Mouse (Mus musculus) right cerebral cortex, postnatal 14 days (tissue): ENCODE measurements around the gene Ifi205.
"Not testable (repeated sequence)": the region's sequence is repeated elsewhere in the genome, so short reads cannot be mapped to it uniquely, and the experiment has no call there.

Experiments
- DNase-seq: peaks from one replicate; pipeline ENCODE4 v3.0.0; 2022

Ifi205 gene

GRCm38 (mm10) chr1:174031698-174032097, at the start of gene Ifi205:
Gene Ifi205 (minus strand): TSS chr1:174031810.
- DNase-seq = no peak

- no peak for DNase-seq
Observed at GRCm38 (mm10) chr1:174066305-174066704, 34.7 kb upstream of the Ifi205 start, which contains the start of gene Olfr430. Gene Olfr430 (plus strand): TSS chr1:174066605.

GRCm38 (mm10) chr1:174055248-174055647, 23.6 kb upstream of the Ifi205 start:
- DNase-seq = no peak

- no peak for DNase-seq
Observed at GRCm38 (mm10) chr1:174052981-174053380, 21.4 kb upstream of the Ifi205 start.

GRCm38 (mm10) chr1:174051931-174052536, 20.4 kb upstream of the Ifi205 start:
- no peak for DNase-seq

GRCm38 (mm10) chr1:174051515-174051914, 19.9 kb upstream of the Ifi205 start:
- DNase-seq = no peak

- no peak for DNase-seq
Observed at GRCm38 (mm10) chr1:174050532-174050931, 18.9 kb upstream of the Ifi205 start.

- not testable (repeated sequence) for DNase-seq
Observed at GRCm38 (mm10) chr1:174049357-174049756, 17.7 kb upstream of the Ifi205 start.

- no peak for DNase-seq
Observed at GRCm38 (mm10) chr1:174048893-174049292, 17.3 kb upstream of the Ifi205 start, which contains the start of gene Olfr432. Gene Olfr432 (plus strand): TSS chr1:174049205.

GRCm38 (mm10) chr1:174048227-174048626, 16.6 kb upstream of the Ifi205 start:
- not testable (repeated sequence) for DNase-seq

- no peak for DNase-seq
Observed at GRCm38 (mm10) chr1:174044431-174044830, 12.8 kb upstream of the Ifi205 start.

GRCm38 (mm10) chr1:174042091-174042884, 10.7 kb upstream of the Ifi205 start:
- DNase-seq = not testable (repeated sequence)

- peak; percentile 17 for DNase-seq
Observed at GRCm38 (mm10) chr1:174040523-174041177, 9.0 kb upstream of the Ifi205 start, which contains the start of gene Olfr433. Gene Olfr433 (plus strand): TSS chr1:174040705.

GRCm38 (mm10) chr1:174038480-174038879, 6.9 kb upstream of the Ifi205 start:
- no peak for DNase-seq

- no peak for DNase-seq
Observed at GRCm38 (mm10) chr1:174035841-174036240, 4.2 kb upstream of the Ifi205 start.

- not testable (repeated sequence) for DNase-seq
Observed at GRCm38 (mm10) chr1:174007050-174007449, 24.6 kb downstream of the Ifi205 start.

GRCm38 (mm10) chr1:174004352-174005109, 27.1 kb downstream of the Ifi205 start:
- DNase-seq = not testable (repeated sequence)

- no peak for DNase-seq
Observed at GRCm38 (mm10) chr1:173995003-173995402, 36.6 kb downstream of the Ifi205 start.

GRCm38 (mm10) chr1:173982694-173983305, 48.8 kb downstream of the Ifi205 start, which contains the start of gene Ifi202b:
Gene Ifi202b (minus strand): TSS chr1:173982744.
- not testable (repeated sequence) for DNase-seq

GRCm38 (mm10) chr1:173981038-173981437, 50.6 kb downstream of the Ifi205 start:
- DNase-seq = not testable (repeated sequence)

GRCm38 (mm10) chr1:173977622-173978021, 54.0 kb downstream of the Ifi205 start:
- no peak for DNase-seq

GRCm38 (mm10) chr1:173973111-173973510, 58.5 kb downstream of the Ifi205 start:
- DNase-seq = no peak
